Mouse (Mus musculus): ENCODE results near the gene Hdac9.

GRCm38 (mm10) chr12:34472949-34473651 lies 443.8 kb downstream of the Hdac9 start:
- TF ChIP-seq CTCF (IDR thresholded peaks at IDR 0.05; ENCODE audit: low read depth, low read length) (no peak), GATA2 (IDR thresholded peaks at IDR 0.05; ENCODE audit: borderline replicate concordance, low read depth, low read length) (no peak), POLR2AphosphoS5 (IDR thresholded peaks at IDR 0.05; ENCODE audit: insufficient replicate concordance, low read depth, low read length) (no peak)
